Mouse (Mus musculus) liver, embryonic 11.5 days (tissue): ENCODE measurements around the gene Agap1. TPM values are rescaled to one million over a fixed set of nuclear protein-coding genes. Genes with fewer than 3 reads are reported as not detected.

ENCODE experiments used
- ATAC-seq: fragments of 200-750 bp; cut with Nextera tagmentation; replicated peaks from 2 replicates; pipeline ENCODE4 v1.8.0; 2017; ENCODE audit warnings: moderate number of reproducible peaks, mild to moderate bottlenecking, moderate TSS enrichment, moderate library complexity; ENCODE audit not compliant: low FRiP score
- DNase-seq: peaks from one replicate; pipeline ENCODE4 v3.0.0-alpha.2; 2017; ENCODE audit warnings: low spot score
- H3K27ac ChIP-seq: fragments of 300-500 bp; sonication (generic); 2 replicates; pipeline ENCODE4 v1.5.1; 2014; ENCODE audit warnings: mild to moderate bottlenecking, low read depth, low read length, control low read depth
- H3K27me3 ChIP-seq: fragments of 300-500 bp; sonication (generic); replicated peaks from 2 replicates; pipeline ENCODE4 v1.6.1; 2014; ENCODE audit warnings: low read length, mixed read lengths; ENCODE audit not compliant: control insufficient read depth, insufficient read depth
- H3K36me3 ChIP-seq: fragments of 300-500 bp; sonication (generic); 2 replicates; pipeline ENCODE4 v1.6.1; 2014; ENCODE audit warnings: mild to moderate bottlenecking, low read length, moderate library complexity, mixed read lengths; ENCODE audit not compliant: control insufficient read depth, insufficient read depth
- H3K4me1 ChIP-seq: fragments of 300-500 bp; sonication (generic); replicated peaks from 2 replicates; pipeline ENCODE4 v1.6.1; 2014; ENCODE audit warnings: low read length, mixed read lengths; ENCODE audit not compliant: control insufficient read depth, insufficient read depth
- H3K4me2 ChIP-seq: fragments of 300-500 bp; sonication (generic); 2 replicates; pipeline ENCODE4 v1.6.1; 2014; ENCODE audit warnings: mild to moderate bottlenecking, control low read depth, moderate library complexity
- H3K4me3 ChIP-seq: fragments of 300-500 bp; sonication (generic); 2 replicates; pipeline ENCODE4 v1.5.1; 2014; ENCODE audit warnings: low read depth, low read length, control low read depth
- H3K9ac ChIP-seq: fragments of 300-500 bp; sonication (generic); 2 replicates; pipeline ENCODE4 v1.6.1; 2014; ENCODE audit warnings: low read depth, low read length, control low read depth
- H3K9me3 ChIP-seq: fragments of 300-500 bp; sonication (generic); 2 replicates; pipeline ENCODE4 v1.6.1; 2016; ENCODE audit warnings: low read length, inconsistent platforms, mixed read lengths; ENCODE audit not compliant: control insufficient read depth
- WGBS: fragments of 180-500 bp; shearing (Covaris S2); extraction: QIAGEN DNeasy Blood & Tissue Kit; methylation state at CpG from one replicate; pipeline ENCODE4 v1.1.7; 2014; 5-methylcytosine and 5-hydroxymethylcytosine counted together
- polyA plus RNA-seq: library from polyadenylated mRNA; unstranded; fragments of >200 nt; fragmentation: Nextera tagmentation; extraction: Ambion mirVana; gene quantifications from 2 replicates; pipeline ENCODE4 v1.2.1, GENCODE M21; 2014

Agap1 gene
- polyA plus RNA-seq, 1 experiment from 2014 or later = 4.6 TPM

GRCm38 (mm10) chr1:89637670-89638069 lies 183.1 kb downstream of the Agap1 start:
- WGBS = 91% methylated on average over 4 of the region's 4 CpGs
- no peak for ATAC-seq
- Histone ChIP-seq H3K36me3 (peaks cover 6% of the 10 kb centered on the region; the same call in 1 of the 2 replicates), H3K4me3 (no peak overlapping the region), H3K27ac (no peak overlapping the region), H3K4me2 (no peak overlapping the region), H3K27me3 (no peaks in the 10 kb centered on the region), H3K9ac (no peak overlapping the region), H3K9me3 (no peaks in the 10 kb centered on the region), H3K4me1 (no peaks in the 10 kb centered on the region)
- DNase-seq = no peak

GRCm38 (mm10) chr1:89643445-89644100 lies 189.0 kb downstream of the Agap1 start:
- H3K36me3 ChIP-seq = peaks cover 1% of the 10 kb centered on the region; the same call in 1 of the 2 replicates
- DNase-seq = no peak
- 53% methylated on average over 8 of the region's 8 CpGs for WGBS
- ATAC-seq = peak; percentile 68
- H3K4me3 ChIP-seq = peak overlapping the region; percentile 8; the same call in 1 of the 2 replicates
- no peak overlapping the region for H3K27ac ChIP-seq
- H3K9ac ChIP-seq = 0 out of 2 replicates have a peak overlapping the region, but pooled peaks have one; percentile 25
- H3K9me3 ChIP-seq = no peaks in the 10 kb centered on the region
- H3K27me3 ChIP-seq = no peaks in the 10 kb centered on the region
- H3K4me2 ChIP-seq = peak overlapping the region; percentile 51
- peaks cover 4% of the 10 kb centered on the region for H3K4me1 ChIP-seq

- DNase-seq (no peak), ATAC-seq (peak; percentile 51; the same call in 1 of the 2 replicates)
- Histone ChIP-seq H3K4me2 (peak overlapping the region; percentile 51), H3K27me3 (no peaks in the 10 kb centered on the region), H3K9me3 (no peaks in the 10 kb centered on the region), H3K9ac (0 out of 2 replicates have a peak overlapping the region, but pooled peaks have one; percentile 25), H3K27ac (no peak overlapping the region), H3K4me3 (peak overlapping the region; percentile 8; the same call in 1 of the 2 replicates), H3K4me1 (peaks cover 4% of the 10 kb centered on the region), H3K36me3 (no peaks in the 10 kb centered on the region)
- 58% methylated on average over 11 of the region's 11 CpGs for WGBS
These were observed 189.5 kb downstream of the Agap1 start for GRCm38 (mm10) chr1:89644120-89644519.

- H3K9me3 ChIP-seq = no peaks in the 10 kb centered on the region
- H3K4me1 ChIP-seq = peaks cover 4% of the 10 kb centered on the region
- no peaks in the 10 kb centered on the region for H3K27me3 ChIP-seq
- WGBS = 17% methylated on average over 4 of the region's 4 CpGs
- ATAC-seq (no peak), DNase-seq (peak; percentile 62)
- H3K4me3 ChIP-seq = no peak overlapping the region
- peak overlapping the region; percentile 9; the same call in 1 of the 2 replicates for H3K4me2 ChIP-seq
- no peak overlapping the region for H3K9ac ChIP-seq
- no peaks in the 10 kb centered on the region for H3K36me3 ChIP-seq
- no peak overlapping the region for H3K27ac ChIP-seq
These were observed 191.9 kb downstream of the Agap1 start for GRCm38 (mm10) chr1:89646326-89647018.

GRCm38 (mm10) chr1:89647505-89647904 lies 192.9 kb downstream of the Agap1 start:
- H3K27me3 ChIP-seq = no peaks in the 10 kb centered on the region
- H3K4me1 ChIP-seq = peaks cover 4% of the 10 kb centered on the region
- H3K27ac ChIP-seq = no peak overlapping the region
- WGBS = 73% methylated on average over 8 of the region's 8 CpGs
- H3K9ac ChIP-seq = no peak overlapping the region
- H3K4me3 ChIP-seq = no peak overlapping the region
- no peaks in the 10 kb centered on the region for H3K9me3 ChIP-seq
- H3K36me3 ChIP-seq = no peaks in the 10 kb centered on the region
- H3K4me2 ChIP-seq = no peak overlapping the region
- DNase-seq = no peak
- ATAC-seq = no peak

GRCm38 (mm10) chr1:89650557-89650956 lies 196.0 kb downstream of the Agap1 start:
- H3K27me3 ChIP-seq = no peaks in the 10 kb centered on the region
- H3K4me2 ChIP-seq = no peak overlapping the region
- H3K36me3 ChIP-seq = no peaks in the 10 kb centered on the region
- ATAC-seq (no peak), DNase-seq (no peak)
- H3K9me3 ChIP-seq = no peaks in the 10 kb centered on the region
- WGBS = 82% methylated on average over 7 of the region's 7 CpGs
- H3K9ac ChIP-seq = no peak overlapping the region
- no peak overlapping the region for H3K27ac ChIP-seq
- H3K4me1 ChIP-seq = no peaks in the 10 kb centered on the region
- no peak overlapping the region for H3K4me3 ChIP-seq

GRCm38 (mm10) chr1:89656167-89656566 lies 201.6 kb downstream of the Agap1 start:
- H3K36me3 ChIP-seq = no peaks in the 10 kb centered on the region
- H3K4me2 ChIP-seq = no peak overlapping the region
- no peaks in the 10 kb centered on the region for H3K27me3 ChIP-seq
- no peak overlapping the region for H3K9ac ChIP-seq
- ATAC-seq = no peak
- 80% methylated on average over 3 of the region's 3 CpGs for WGBS
- DNase-seq = no peak
- H3K4me1 ChIP-seq = no peaks in the 10 kb centered on the region
- no peak overlapping the region for H3K27ac ChIP-seq
- H3K9me3 ChIP-seq = no peaks in the 10 kb centered on the region
- H3K4me3 ChIP-seq = no peak overlapping the region

- no peaks in the 10 kb centered on the region for H3K4me1 ChIP-seq
- no peaks in the 10 kb centered on the region for H3K9me3 ChIP-seq
- H3K27ac ChIP-seq = no peak overlapping the region
- no peak overlapping the region for H3K4me2 ChIP-seq
- no peaks in the 10 kb centered on the region for H3K27me3 ChIP-seq
- WGBS = 58% methylated on average over 11 of the region's 11 CpGs
- no peak overlapping the region for H3K9ac ChIP-seq
- DNase-seq (no peak), ATAC-seq (no peak)
- no peak overlapping the region for H3K4me3 ChIP-seq
- H3K36me3 ChIP-seq = no peaks in the 10 kb centered on the region
These were observed 202.2 kb downstream of the Agap1 start for GRCm38 (mm10) chr1:89656643-89657321.
